Mouse (Mus musculus) lung, adult 10 weeks (tissue): ENCODE measurements around the gene Ttc7b. TPM values are rescaled to one million over a fixed set of nuclear protein-coding genes. Genes with fewer than 3 reads are reported as not detected.

Experiments
- polyA plus RNA-seq: library from polyadenylated mRNA; stranded (reverse); fragments of 350-450 nt; fragmentation: Illumina TruSeq; extraction: RNeasy Lipid Tissue Mini Kit (QIAGEN cat#74804); gene quantifications from one replicate; pipeline ENCODE4 v1.2.3, GENCODE M21; 2014; ENCODE audit warnings: low read depth, low replicate concordance; ENCODE audit not compliant: insufficient read depth

Ttc7b gene
- 14.6 TPM for polyA plus RNA-seq

DNA sequence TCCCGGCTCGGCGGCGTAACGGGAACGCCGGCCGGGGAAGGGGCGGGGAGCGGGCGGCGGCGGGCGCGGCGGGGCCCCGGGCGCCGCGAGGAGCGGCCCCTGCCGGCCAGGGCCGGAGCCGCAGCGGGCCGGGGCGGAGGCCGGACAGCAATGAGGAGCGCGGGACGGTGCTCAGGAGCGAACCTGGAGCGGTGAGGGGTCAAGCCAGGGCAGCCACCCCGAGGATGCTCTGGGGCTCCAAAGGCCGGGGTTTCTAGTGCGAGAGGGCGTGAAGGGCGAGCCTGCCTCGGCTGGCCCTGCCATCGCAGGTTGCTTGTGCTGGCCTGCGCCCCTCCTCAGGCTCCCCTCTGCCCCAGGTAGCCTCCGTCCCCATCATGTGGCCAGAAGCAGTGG is at the start of gene Ttc7b:
Ttc7b (minus strand) TSS at position 33 of the 393 bp plus-strand sequence.

Other genes starting within 250 kb of the Ttc7b start
- gene Rps6ka5, start 206.2 kb upstream of the Ttc7b start, polyA plus RNA-seq: 2.2 TPM